Mouse (Mus musculus) hindbrain, embryonic 10.5 days (tissue): ENCODE measurements around the gene AL607142.1. TPM values are rescaled to one million over a fixed set of nuclear protein-coding genes. Genes with fewer than 3 reads are reported as not detected.

Experiments used
- DNase-seq: peaks from one replicate; pipeline ENCODE4 v3.0.0-alpha.2; 2017; ENCODE audit warnings: low spot score
- H3K27ac ChIP-seq: fragments of 300-500 bp; sonication (generic); 2 replicates; pipeline ENCODE4 v1.5.1; 2016; ENCODE audit warnings: mild to moderate bottlenecking, moderate library complexity
- H3K27me3 ChIP-seq: fragments of 300-500 bp; sonication (generic); 2 replicates; pipeline ENCODE4 v1.6.1; 2016; ENCODE audit warnings: mild to moderate bottlenecking; ENCODE audit not compliant: poor library complexity, insufficient read depth, severe bottlenecking
- H3K36me3 ChIP-seq: fragments of 300-500 bp; sonication (generic); 2 replicates; pipeline ENCODE4 v1.6.1; 2016; ENCODE audit warnings: mild to moderate bottlenecking, moderate library complexity
- H3K4me1 ChIP-seq: fragments of 300-500 bp; sonication (generic); replicated peaks from 2 replicates; pipeline ENCODE4 v1.6.1; 2016; ENCODE audit warnings: mild to moderate bottlenecking
- H3K4me3 ChIP-seq: fragments of 300-500 bp; sonication (generic); 2 replicates; pipeline ENCODE4 v1.5.1; 2016; ENCODE audit warnings: mild to moderate bottlenecking, moderate library complexity
- H3K9me3 ChIP-seq: fragments of 300-500 bp; sonication (generic); 2 replicates; pipeline ENCODE4 v1.6.1; 2016; ENCODE audit warnings: mild to moderate bottlenecking, moderate library complexity
- WGBS: fragments of 180-500 bp; shearing (Covaris S2); methylation state at CpG from one replicate; pipeline ENCODE4 v1.1.7; 2016; 5-methylcytosine and 5-hydroxymethylcytosine counted together
- polyA plus RNA-seq: library from polyadenylated mRNA; unstranded; fragments of >200 nt; fragmentation: Nextera tagmentation; extraction: Ambion mirVana; gene quantifications from 2 replicates; pipeline ENCODE4 v1.2.1, GENCODE M21; 2016

Gene AL607142.1
- polyA plus RNA-seq, 1 experiment from 2014 or later, result not detected

DNA sequence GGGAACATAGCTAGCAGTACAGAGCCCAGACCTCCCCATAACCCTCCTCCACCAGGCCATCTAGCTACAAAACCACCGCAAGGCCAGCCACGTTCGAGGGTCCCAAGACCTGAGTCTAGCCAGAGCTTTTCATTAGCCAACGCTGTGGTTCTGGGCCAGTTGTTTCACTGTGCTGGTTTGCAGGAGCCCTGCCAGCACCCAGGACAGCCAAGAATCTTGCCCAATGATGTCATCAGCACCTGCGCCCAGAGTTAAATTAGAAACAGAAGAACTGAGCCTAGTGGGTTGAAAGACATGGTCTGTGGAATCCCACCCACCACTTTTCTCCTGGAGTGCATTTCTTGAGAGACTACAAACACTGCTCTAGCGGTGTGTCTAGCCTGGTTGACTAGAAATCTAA is 61.3 kb downstream of the AL607142.1 start:
- no peaks in the 10 kb centered on the region for H3K9me3 ChIP-seq
- no peaks in the 10 kb centered on the region for H3K27me3 ChIP-seq
- 89% methylated on average over 6 of the region's 6 CpGs for WGBS
- H3K4me1 ChIP-seq, result 0 out of 2 replicates have a peak, but pooled peaks cover 11% of the 10 kb centered on the region
- DNase-seq, result no peak
- no peak overlapping the region for H3K27ac ChIP-seq
- H3K4me3 ChIP-seq, result no peak overlapping the region
- H3K36me3 ChIP-seq, result no peaks in the 10 kb centered on the region

DNA sequence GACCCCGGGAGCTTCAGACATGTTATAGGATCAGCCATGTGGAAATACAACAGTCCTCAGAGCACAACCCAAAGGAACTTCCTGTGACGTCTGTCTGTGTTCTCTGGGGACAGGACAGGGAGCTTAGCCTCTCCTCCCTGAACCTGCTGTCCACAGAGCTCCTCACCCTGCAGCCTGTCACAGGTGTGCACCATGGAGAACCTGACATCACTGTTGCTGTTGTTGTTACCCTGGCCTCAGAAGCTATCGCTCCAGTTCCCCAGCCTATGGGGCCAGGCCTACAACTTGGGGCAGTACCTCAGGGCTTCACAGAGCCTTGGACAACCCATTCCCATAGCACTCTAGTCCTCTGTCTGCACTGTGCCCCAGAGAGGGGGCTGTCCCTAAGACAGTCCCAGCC is 62.5 kb downstream of the AL607142.1 start:
- no peak for DNase-seq
- H3K36me3 ChIP-seq, result no peaks in the 10 kb centered on the region
- 85% methylated on average over 3 of the region's 3 CpGs for WGBS
- H3K27ac ChIP-seq, result no peak overlapping the region
- H3K9me3 ChIP-seq, result no peaks in the 10 kb centered on the region
- no peaks in the 10 kb centered on the region for H3K27me3 ChIP-seq
- H3K4me1 ChIP-seq, result 0 out of 2 replicates have a peak, but pooled peaks cover 13% of the 10 kb centered on the region
- H3K4me3 ChIP-seq, result no peak overlapping the region

DNA sequence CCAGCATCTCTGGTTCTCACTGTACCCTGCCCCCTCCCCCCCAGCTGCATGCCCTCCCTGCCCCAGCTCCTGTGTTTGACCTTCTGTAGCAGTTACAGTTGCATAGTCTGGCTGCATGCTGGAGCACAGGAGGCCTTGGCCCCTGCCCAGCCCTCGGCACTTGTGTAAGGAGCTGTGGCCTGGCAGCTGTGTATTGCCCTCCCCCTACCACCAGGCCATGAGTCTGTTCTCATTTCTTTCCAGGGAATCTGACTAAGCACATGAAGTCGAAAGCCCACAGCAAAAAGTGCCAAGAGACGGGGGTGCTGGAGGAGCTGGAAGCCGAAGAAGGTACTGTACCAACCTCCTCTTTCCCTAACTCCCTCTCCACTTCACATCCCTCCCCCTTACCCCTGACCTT is 63.2 kb downstream of the AL607142.1 start:
- no peak for DNase-seq
- H3K36me3 ChIP-seq, result no peaks in the 10 kb centered on the region
- 0 out of 2 replicates have a peak, but pooled peaks cover 13% of the 10 kb centered on the region for H3K4me1 ChIP-seq
- H3K4me3 ChIP-seq, result no peak overlapping the region
- H3K27ac ChIP-seq, result no peak overlapping the region
- H3K9me3 ChIP-seq, result no peaks in the 10 kb centered on the region
- H3K27me3 ChIP-seq, result no peaks in the 10 kb centered on the region
- WGBS, result 81% methylated on average over 4 of the region's 4 CpGs

DNA sequence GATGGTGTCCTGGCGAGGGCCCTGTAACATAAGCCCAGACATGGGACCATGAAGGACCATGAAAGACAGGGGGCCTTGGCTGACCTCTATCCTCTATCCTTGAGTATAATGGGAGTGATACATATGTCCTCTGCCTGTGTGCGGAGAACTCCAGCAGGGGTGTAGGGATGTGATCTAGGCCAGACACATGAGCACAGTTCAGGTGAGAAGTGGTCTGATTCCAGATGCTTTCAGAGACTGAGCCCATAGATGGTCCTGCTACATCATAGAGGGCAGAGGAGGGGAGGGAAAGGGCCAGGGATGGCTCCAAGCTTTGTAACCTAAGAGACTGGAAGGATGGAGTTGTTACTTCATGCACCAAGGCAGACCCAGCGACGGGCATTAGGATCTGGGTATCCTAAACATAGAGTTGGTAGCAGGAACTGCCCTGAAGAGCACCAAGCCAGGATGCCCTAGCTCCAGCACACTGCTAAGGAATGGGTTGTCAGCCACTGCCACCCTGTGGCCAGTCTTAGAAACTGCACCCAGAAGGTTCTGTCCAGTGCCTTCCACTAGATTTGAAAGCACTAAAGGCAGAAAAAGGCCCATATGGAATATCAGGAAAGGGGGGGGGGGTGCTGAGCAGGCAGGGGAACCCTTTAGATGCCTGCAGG is 64.6 kb downstream of the AL607142.1 start:
- WGBS, result 49% methylated on average over 4 of the region's 4 CpGs
- Histone ChIP-seq H3K4me1 (peaks cover 24% of the 10 kb centered on the region), H3K27me3 (no peaks in the 10 kb centered on the region), H3K4me3 (no peak overlapping the region), H3K9me3 (no peaks in the 10 kb centered on the region), H3K27ac (no peak overlapping the region), H3K36me3 (no peaks in the 10 kb centered on the region)
- DNase-seq, result peak; percentile 61

GRCm38 (mm10) chr4:120130926-120131325 is 66.1 kb downstream of the AL607142.1 start:
- 53% methylated on average over 4 of the region's 4 CpGs for WGBS
- H3K27me3 ChIP-seq, result no peaks in the 10 kb centered on the region
- DNase-seq, result no peak
- no peaks in the 10 kb centered on the region for H3K9me3 ChIP-seq
- no peaks in the 10 kb centered on the region for H3K36me3 ChIP-seq
- H3K4me1 ChIP-seq, result peaks cover 18% of the 10 kb centered on the region
- H3K4me3 ChIP-seq, result no peak overlapping the region
- H3K27ac ChIP-seq, result no peak overlapping the region

DNA sequence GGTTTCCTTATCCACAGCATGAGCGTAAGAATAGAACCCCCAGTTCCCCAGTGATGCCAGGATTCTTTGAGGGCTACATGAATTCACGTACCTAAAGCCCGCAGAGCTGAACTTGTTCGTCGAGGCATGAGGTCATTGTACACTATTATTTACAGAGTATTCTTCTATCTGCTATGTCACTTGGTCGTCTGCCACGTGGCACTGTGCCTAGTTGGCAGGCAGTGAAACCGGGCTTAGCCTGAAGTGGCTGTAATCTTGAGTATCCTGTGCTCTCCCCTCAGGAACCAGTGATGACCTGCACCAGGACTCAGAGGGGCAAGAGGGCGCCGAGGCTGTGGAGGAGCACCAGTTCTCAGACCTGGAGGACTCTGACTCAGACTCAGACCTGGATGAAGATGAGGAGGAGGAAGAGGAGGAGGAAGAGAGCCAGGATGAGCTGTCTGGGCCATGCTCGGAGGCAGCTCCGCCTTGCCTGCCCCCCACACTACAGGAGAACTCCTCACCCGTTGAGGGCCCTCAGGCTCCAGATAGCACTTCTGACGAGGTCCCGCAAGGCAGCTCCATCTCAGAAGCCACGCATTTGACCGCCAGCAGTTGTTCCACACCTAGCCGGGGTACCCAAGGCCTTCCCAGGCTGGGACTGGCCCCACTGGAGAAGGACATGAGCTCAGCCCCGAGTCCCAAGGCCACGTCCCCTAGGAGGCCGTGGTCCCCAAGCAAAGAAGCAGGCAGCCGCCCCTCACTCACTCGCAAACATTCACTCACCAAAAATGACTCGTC is 66.8 kb downstream of the AL607142.1 start:
- H3K4me3 ChIP-seq, result no peak overlapping the region
- H3K36me3 ChIP-seq, result no peaks in the 10 kb centered on the region
- H3K27ac ChIP-seq, result 0 out of 2 replicates have a peak overlapping the region, but pooled peaks have one; percentile 35
- no peak for DNase-seq
- H3K4me1 ChIP-seq, result peaks cover 18% of the 10 kb centered on the region
- no peaks in the 10 kb centered on the region for H3K27me3 ChIP-seq
- no peaks in the 10 kb centered on the region for H3K9me3 ChIP-seq
- WGBS, result 84% methylated on average over 24 of the region's 24 CpGs

DNA sequence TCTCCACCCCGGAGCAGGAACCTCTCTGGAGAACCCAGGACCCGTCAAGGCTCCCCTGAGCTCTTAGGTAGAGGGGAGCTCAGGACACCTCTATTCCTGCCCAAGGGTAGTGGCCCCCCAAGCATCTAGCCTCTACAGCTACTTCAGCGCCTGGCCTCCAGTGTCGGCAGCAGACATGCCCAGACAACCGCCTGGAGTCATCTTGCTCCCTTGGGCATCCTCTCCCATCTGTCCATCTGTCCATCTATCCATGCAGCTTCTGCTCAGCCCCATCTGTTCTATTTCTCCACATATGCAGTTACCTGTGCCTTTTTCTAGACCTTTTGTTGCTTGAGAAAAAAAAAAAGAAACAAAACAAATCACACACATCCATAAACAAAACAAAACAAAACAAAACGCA is 69.4 kb downstream of the AL607142.1 start:
- no peak for DNase-seq
- peaks cover 18% of the 10 kb centered on the region for H3K4me1 ChIP-seq
- WGBS, result 78% methylated on average over 6 of the region's 6 CpGs
- no peaks in the 10 kb centered on the region for H3K36me3 ChIP-seq
- no peaks in the 10 kb centered on the region for H3K27me3 ChIP-seq
- H3K9me3 ChIP-seq, result no peaks in the 10 kb centered on the region
- peak overlapping the region; percentile 62; the same call in 1 of the 2 replicates for H3K27ac ChIP-seq
- H3K4me3 ChIP-seq, result no peak overlapping the region

GRCm38 (mm10) chr4:120141810-120142209 is 77.0 kb downstream of the AL607142.1 start:
- no peak overlapping the region for H3K27ac ChIP-seq
- H3K4me3 ChIP-seq, result no peak overlapping the region
- peaks cover 7% of the 10 kb centered on the region; the same call in 1 of the 2 replicates for H3K27me3 ChIP-seq
- 71% methylated on average over 1 of the region's 1 CpGs for WGBS
- no peaks in the 10 kb centered on the region for H3K4me1 ChIP-seq
- no peaks in the 10 kb centered on the region for H3K9me3 ChIP-seq
- no peak for DNase-seq
- no peaks in the 10 kb centered on the region for H3K36me3 ChIP-seq

DNA sequence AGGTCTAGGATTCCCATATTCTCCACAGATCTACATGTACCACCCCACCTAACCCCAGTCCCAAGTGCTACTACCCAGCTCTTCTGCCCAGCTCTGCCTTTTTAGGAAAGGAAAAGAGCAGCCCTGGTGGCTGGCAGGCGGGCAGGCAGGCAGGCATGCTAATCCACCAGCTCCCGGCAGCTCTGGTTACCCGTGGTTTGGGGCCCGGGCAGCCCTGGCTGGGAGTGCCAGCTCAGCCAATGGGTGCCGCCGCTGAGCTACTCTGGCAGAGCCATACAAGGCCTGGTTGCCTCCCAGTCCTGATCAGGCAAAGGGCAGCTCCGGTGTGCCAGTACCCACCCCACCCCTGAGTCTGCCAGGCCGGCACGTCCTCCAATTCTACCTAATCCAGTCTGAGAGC is 78.1 kb downstream of the AL607142.1 start:
- Histone ChIP-seq H3K27me3 (peaks cover 14% of the 10 kb centered on the region), H3K4me1 (no peaks in the 10 kb centered on the region), H3K4me3 (no peak overlapping the region), H3K9me3 (no peaks in the 10 kb centered on the region), H3K36me3 (no peaks in the 10 kb centered on the region), H3K27ac (no peak overlapping the region)
- WGBS, result 91% methylated on average over 9 of the region's 9 CpGs
- DNase-seq, result no peak

Other genes with a start within 250 kb of the AL607142.1 start
- gene Edn2, start 96.2 kb downstream of the AL607142.1 start, polyA plus RNA-seq, result 0.10 TPM in 1 of 2 replicates, not detected in the other
- 0.20 and 0.25 TPM in 2 replicates for gene Foxo6, start 222.4 kb downstream of the AL607142.1 start, polyA plus RNA-seq